Mouse (Mus musculus) spleen, adult 2 months (tissue): ENCODE data around the gene Arhgef10l. TPM values are rescaled to one million over a fixed set of nuclear protein-coding genes. Genes with fewer than 3 reads are reported as not detected.

Source experiments
- DNase-seq, 2 experiments: peaks; one replicate each; pipeline versions ENCODE4 v3.0.0 to v3.0.0-alpha.2; 2012 to 2021; ENCODE audit warnings: low spot score in 2 of 2, low read depth in 1 of 2
- H3K27ac ChIP-seq: fragments of 200-500 bp; 2 replicates; pipeline ENCODE4 v1.5.1; 2012; ENCODE audit warnings: low read length, inconsistent platforms; ENCODE audit not compliant: insufficient read depth
- H3K27me3 ChIP-seq: fragments of 200-500 bp; 2 replicates; pipeline ENCODE4 v1.6.1; 2012; ENCODE audit warnings: mild to moderate bottlenecking, moderate library complexity, low read length, inconsistent platforms; ENCODE audit not compliant: control insufficient read depth, insufficient read depth
- H3K36me3 ChIP-seq: fragments of 200-500 bp; 2 replicates; pipeline ENCODE4 v1.6.1; 2012; ENCODE audit warnings: mild to moderate bottlenecking, low read length, inconsistent platforms; ENCODE audit not compliant: control insufficient read depth, insufficient read depth
- H3K4me1 ChIP-seq: fragments of 200-500 bp; 2 replicates; pipeline ENCODE4 v1.6.1; 2011; ENCODE audit warnings: inconsistent platforms; ENCODE audit not compliant: control insufficient read depth, insufficient read depth, insufficient read length
- H3K4me3 ChIP-seq: fragments of 200-500 bp; 2 replicates; pipeline ENCODE4 v1.5.1; 2011; ENCODE audit warnings: mild to moderate bottlenecking, inconsistent platforms; ENCODE audit not compliant: insufficient read depth, insufficient read length; ENCODE audit errors: extremely low read depth
- CTCF ChIP-seq: fragments of 200-500 bp; IDR thresholded peaks from 2 replicates; pipeline ENCODE4 v1.5.1; 2011; ENCODE audit warnings: mild to moderate bottlenecking, inconsistent platforms; ENCODE audit not compliant: insufficient read depth, insufficient read length, insufficient replicate concordance; ENCODE audit errors: extremely low read depth
- POLR2A ChIP-seq: fragments of 200-500 bp; IDR thresholded peaks from 2 replicates; pipeline ENCODE4 v1.6.1; 2011; ENCODE audit warnings: low read depth, low read length, inconsistent platforms
- WGBS: fragments of 180-500 bp; shearing (Covaris S2); methylation state at CpG from one replicate; pipeline ENCODE4 v1.1.7; 2018; 5-methylcytosine and 5-hydroxymethylcytosine counted together
- polyA plus RNA-seq: library from polyadenylated mRNA; depleted of rRNA; stranded (reverse); fragments of >200 nt; gene quantifications from 2 replicates; pipeline ENCODE4 v1.2.3, GENCODE M21; 2012

Gene Arhgef10l
- polyA plus RNA-seq, 1 experiment: 7.9 TPM

DNA sequence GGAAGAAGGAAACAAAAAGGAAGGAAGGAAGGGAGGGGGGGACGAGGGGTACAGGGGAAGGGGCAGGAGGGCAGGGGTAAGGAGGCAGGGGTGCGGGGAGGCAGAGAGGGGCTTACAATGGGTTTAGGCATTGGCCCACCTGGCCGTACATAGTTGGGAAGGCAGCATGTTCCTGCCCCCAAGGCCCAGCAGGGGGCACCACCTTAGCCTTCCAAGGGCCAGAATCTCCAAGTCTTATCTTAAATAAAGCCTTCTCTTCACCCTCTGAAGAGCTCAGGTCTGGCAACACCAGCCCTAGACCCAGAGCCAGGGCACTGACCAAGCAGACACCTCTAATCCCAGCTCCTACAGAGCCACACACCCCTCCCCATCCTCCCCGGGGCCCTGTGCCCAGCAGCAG, 106.0 kb downstream of the Arhgef10l start:
- Histone ChIP-seq H3K27me3 (no peaks in the 10 kb centered on the region), H3K36me3 (no peaks in the 10 kb centered on the region), H3K4me1 (no peaks in the 10 kb centered on the region), H3K4me3 (no peak overlapping the region), H3K27ac (no peak overlapping the region)
- WGBS: 54% methylated on average over 4 of the region's 4 CpGs
- no peak for DNase-seq
- TF ChIP-seq CTCF: 0 out of 2 replicates have a peak, but pooled peaks have one; percentile 20
- no peak for TF ChIP-seq POLR2A

DNA sequence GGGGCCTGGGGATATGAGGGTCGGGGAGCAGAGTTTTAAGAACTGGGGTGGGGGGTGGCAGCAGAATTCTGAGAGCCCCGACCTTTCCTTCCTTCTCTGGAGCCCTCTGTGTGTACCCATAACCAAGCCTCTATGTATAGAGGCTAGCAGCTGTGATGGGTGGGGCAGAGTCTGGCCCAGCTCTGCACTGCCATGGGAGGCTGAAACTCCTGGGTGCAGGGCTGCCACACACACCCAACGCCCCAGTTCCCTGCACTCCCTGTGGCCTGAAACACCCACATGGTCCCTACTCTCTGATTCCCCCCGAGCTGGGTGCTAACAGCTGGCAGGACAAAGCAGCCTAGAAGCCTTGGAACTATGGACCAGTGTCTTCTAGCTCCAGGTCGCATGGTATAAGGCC, 107.6 kb downstream of the Arhgef10l start:
- H3K4me1 ChIP-seq: no peaks in the 10 kb centered on the region
- H3K36me3 ChIP-seq: no peaks in the 10 kb centered on the region
- H3K4me3 ChIP-seq: no peak overlapping the region
- H3K27ac ChIP-seq: no peak overlapping the region
- WGBS: 78% methylated on average over 5 of the region's 5 CpGs
- no peaks in the 10 kb centered on the region for H3K27me3 ChIP-seq
- no peak for DNase-seq
- TF ChIP-seq POLR2A (no peak), CTCF (no peak)

- DNase-seq: no peak
- H3K27ac ChIP-seq: no peak overlapping the region
- 92% methylated on average over 10 of the region's 10 CpGs for WGBS
- no peak for TF ChIP-seq CTCF
- TF ChIP-seq POLR2A: no peak
- H3K4me3 ChIP-seq: no peak overlapping the region
- no peaks in the 10 kb centered on the region for H3K27me3 ChIP-seq
- no peaks in the 10 kb centered on the region for H3K36me3 ChIP-seq
- H3K4me1 ChIP-seq: no peaks in the 10 kb centered on the region
These were observed 109.3 kb downstream of the Arhgef10l start for GRCm38 (mm10) chr4:140556561-140556960.

GRCm38 (mm10) chr4:140555273-140555672, 110.5 kb downstream of the Arhgef10l start:
- TF ChIP-seq CTCF: peak; percentile 74; the same call in 1 of the 2 replicates
- TF ChIP-seq POLR2A: no peak
- 57% methylated on average over 7 of the region's 7 CpGs for WGBS

DNA sequence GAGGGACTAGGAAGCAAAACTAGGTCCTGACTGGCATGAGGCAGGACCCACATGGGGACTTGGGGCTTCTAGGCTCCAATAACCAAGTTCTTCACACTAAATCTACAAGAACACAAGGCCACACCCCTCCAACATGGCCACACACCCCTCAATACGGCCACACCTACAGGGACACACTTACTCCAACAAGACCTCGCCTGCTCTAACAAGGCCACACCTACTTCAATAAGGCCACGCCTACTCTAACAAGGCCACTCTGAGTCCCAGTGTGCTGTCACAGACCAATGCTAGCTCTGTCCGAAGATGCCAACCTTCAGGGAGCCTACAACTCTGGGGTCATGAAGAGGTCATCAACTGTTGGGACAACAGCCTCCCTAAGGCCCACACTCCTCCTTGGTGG, 111.3 kb downstream of the Arhgef10l start:
- no peak for TF ChIP-seq CTCF
- TF ChIP-seq POLR2A: no peak
- Histone ChIP-seq H3K4me3 (no peak overlapping the region), H3K4me1 (no peaks in the 10 kb centered on the region), H3K36me3 (no peaks in the 10 kb centered on the region), H3K27ac (no peak overlapping the region), H3K27me3 (no peaks in the 10 kb centered on the region)
- DNase-seq: no peak
- WGBS: 73% methylated on average over 4 of the region's 4 CpGs

More at GRCm38 (mm10) chr4:140555273-140555672, 110.5 kb downstream of the Arhgef10l start:
- no peaks in the 10 kb centered on the region for H3K27me3 ChIP-seq
- H3K4me1 ChIP-seq: no peaks in the 10 kb centered on the region
- H3K4me3 ChIP-seq: no peak overlapping the region
- DNase-seq: peak; percentile 11 to 53
- no peaks in the 10 kb centered on the region for H3K36me3 ChIP-seq
- no peak overlapping the region for H3K27ac ChIP-seq

GRCm38 (mm10) chr4:140551766-140552165, 114.0 kb downstream of the Arhgef10l start:
- Histone ChIP-seq H3K27me3 (no peaks in the 10 kb centered on the region), H3K36me3 (no peaks in the 10 kb centered on the region), H3K27ac (no peak overlapping the region), H3K4me3 (no peak overlapping the region), H3K4me1 (no peaks in the 10 kb centered on the region)
- TF ChIP-seq POLR2A (no peak), CTCF (no peak)
- WGBS: 95% methylated on average over 17 of the region's 17 CpGs
- DNase-seq: no peak

DNA sequence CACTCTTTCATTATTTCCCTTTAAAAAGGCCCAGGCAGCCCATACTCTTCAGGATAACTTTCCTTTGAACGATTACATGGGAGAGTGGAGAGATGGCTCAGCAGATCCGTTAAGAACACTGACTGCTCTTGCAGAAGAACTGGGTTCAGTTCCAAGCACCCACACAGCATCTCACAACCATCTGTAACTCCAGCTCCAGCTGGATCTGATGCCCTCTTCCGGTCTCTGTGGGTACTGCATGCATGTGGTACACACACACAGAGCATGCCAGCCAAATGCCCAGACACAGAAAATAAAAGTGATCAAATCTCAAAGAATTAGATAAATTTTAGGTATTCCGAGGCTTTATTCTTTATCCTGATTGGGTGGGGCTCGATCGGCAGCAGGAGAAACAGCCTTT, 115.1 kb downstream of the Arhgef10l start:
- TF ChIP-seq POLR2A: no peak
- no peak for TF ChIP-seq CTCF
- 97% methylated on average over 6 of the region's 6 CpGs for WGBS
- H3K4me1 ChIP-seq: no peaks in the 10 kb centered on the region
- H3K4me3 ChIP-seq: no peak overlapping the region
- H3K27ac ChIP-seq: no peak overlapping the region
- no peaks in the 10 kb centered on the region for H3K27me3 ChIP-seq
- no peaks in the 10 kb centered on the region for H3K36me3 ChIP-seq
- no peak for DNase-seq

DNA sequence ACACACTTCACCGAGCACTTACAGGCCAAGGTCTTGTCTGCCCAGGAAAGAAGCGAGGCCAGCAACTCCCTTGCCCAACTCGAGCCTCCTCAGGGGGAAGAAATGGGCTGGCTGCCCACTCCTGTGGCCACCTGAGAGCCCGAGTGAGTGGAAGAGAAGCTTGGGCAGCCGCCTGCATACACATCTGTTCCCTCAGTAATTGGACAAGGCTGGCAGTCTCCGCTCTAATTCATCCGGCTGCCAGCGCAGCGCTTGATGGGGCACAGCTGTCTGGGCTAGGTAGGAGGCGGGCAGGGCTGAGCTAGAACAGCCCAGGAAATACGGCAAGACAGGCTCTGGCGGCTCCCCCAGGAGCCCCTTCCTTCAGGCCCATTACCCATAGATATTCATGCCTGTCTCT, 115.8 kb downstream of the Arhgef10l start:
- Histone ChIP-seq H3K4me3 (no peak overlapping the region), H3K27me3 (no peaks in the 10 kb centered on the region), H3K27ac (no peak overlapping the region), H3K4me1 (no peaks in the 10 kb centered on the region), H3K36me3 (no peaks in the 10 kb centered on the region)
- no peak for DNase-seq
- TF ChIP-seq POLR2A (no peak), CTCF (no peak)
- WGBS: 87% methylated on average over 12 of the region's 12 CpGs
